Mouse (Mus musculus) myocyte (in vitro differentiated cells): Measurements from ENCODE around the gene Aldh3a2. TPM values are rescaled to one million over a fixed set of nuclear protein-coding genes. Genes with fewer than 3 reads are reported as not detected.

ENCODE experiments used
- H3K27me3 ChIP-seq: one replicate; pipeline ENCODE4 v1.6.1; 2011; ENCODE audit not compliant: control insufficient read depth, insufficient read depth, insufficient read length
- H3K36me3 ChIP-seq: one replicate; pipeline ENCODE4 v1.6.1; 2011; ENCODE audit not compliant: control insufficient read depth, insufficient read depth
- H3K4me2 ChIP-seq: one replicate; pipeline ENCODE4 v1.6.1; 2011; ENCODE audit warnings: low read depth, control low read depth
- H3K4me3 ChIP-seq: one replicate; pipeline ENCODE4 v1.5.1; 2011; ENCODE audit warnings: mild to moderate bottlenecking, control low read depth, moderate library complexity
- H3K79me2 ChIP-seq: one replicate; pipeline ENCODE4 v1.6.1; 2011; ENCODE audit not compliant: control insufficient read depth, insufficient read depth
- H3ac ChIP-seq: one replicate; pipeline ENCODE4 v1.6.1; 2011; ENCODE audit not compliant: control insufficient read depth, insufficient read length
- CEBPB ChIP-seq: IDR thresholded peaks from 2 replicates; pipeline ENCODE4 v1.6.1; 2011; ENCODE audit warnings: mild to moderate bottlenecking, moderate library complexity; ENCODE audit not compliant: poor library complexity, insufficient read depth, severe bottlenecking
- E2F4 ChIP-seq: IDR thresholded peaks from one replicate; pipeline ENCODE4 v1.6.1; 2011; ENCODE audit warnings: mild to moderate bottlenecking, control low read depth, moderate library complexity; ENCODE audit not compliant: insufficient read depth
- MAX ChIP-seq: IDR thresholded peaks from one replicate; pipeline ENCODE4 v1.6.1; 2011; ENCODE audit warnings: low read depth, mild to moderate bottlenecking, control low read depth
- MYOD1 ChIP-seq, 3 experiments: IDR thresholded peaks; one replicate each; pipeline ENCODE4 v1.6.1; 2011; ENCODE audit warnings: control low read depth in 2 of 3, low read depth in 2 of 3, mild to moderate bottlenecking in 2 of 3, moderate library complexity in 1 of 3; ENCODE audit not compliant: insufficient read length in 2 of 3, control insufficient read depth in 1 of 3
- MYOG ChIP-seq, 3 experiments: IDR thresholded peaks; one replicate each; pipeline ENCODE4 v1.6.1; 2011; ENCODE audit warnings: control low read depth in 2 of 3, low read depth in 2 of 3, mild to moderate bottlenecking in 2 of 3; ENCODE audit not compliant: insufficient read length in 2 of 3, control insufficient read depth in 1 of 3, insufficient read depth in 1 of 3
- POLR2A ChIP-seq: IDR thresholded peaks from one replicate; pipeline ENCODE4 v1.6.1; 2011; ENCODE audit warnings: low read depth, mild to moderate bottlenecking, control low read depth, moderate library complexity; ENCODE audit not compliant: insufficient read length
- POLR2AphosphoS2 ChIP-seq: IDR thresholded peaks from one replicate; pipeline ENCODE4 v1.6.1; 2011; ENCODE audit warnings: low read depth, control low read depth; ENCODE audit not compliant: insufficient read length
- REST ChIP-seq: IDR thresholded peaks from one replicate; pipeline ENCODE4 v1.6.1; 2011; ENCODE audit warnings: mild to moderate bottlenecking, control low read depth, moderate library complexity; ENCODE audit not compliant: insufficient read depth, insufficient read length
- SRF ChIP-seq: IDR thresholded peaks from one replicate; pipeline ENCODE4 v1.6.1; 2011; ENCODE audit warnings: low read depth; ENCODE audit not compliant: control insufficient read depth, insufficient read length
- TCF12 ChIP-seq: IDR thresholded peaks from one replicate; pipeline ENCODE4 v1.6.1; 2011; ENCODE audit warnings: mild to moderate bottlenecking, control low read depth; ENCODE audit not compliant: poor library complexity, insufficient read depth, severe bottlenecking
- TCF3 ChIP-seq: IDR thresholded peaks from one replicate; pipeline ENCODE4 v1.6.1; 2011; ENCODE audit warnings: low read depth, control low read depth; ENCODE audit not compliant: insufficient read length
- USF1 ChIP-seq: IDR thresholded peaks from one replicate; pipeline ENCODE4 v1.6.1; 2011; ENCODE audit warnings: low read depth, mild to moderate bottlenecking, control low read depth, moderate library complexity
- polyA plus RNA-seq: library from polyadenylated mRNA; unstranded; fragments of >200 nt; fragmentation: generic; extraction: Trizol; gene quantifications from one replicate; pipeline ENCODE4 v1.2.1, GENCODE M21; 2012; ENCODE audit warnings: missing spikeins

Gene Aldh3a2
- polyA plus RNA-seq, 1 experiment = 28.6 TPM

GRCm38 (mm10) chr11:61297901-61298300 is 30.6 kb upstream of the Aldh3a2 start:
- Histone ChIP-seq H3K27me3 (no peaks in the 10 kb centered on the region), H3K79me2 (no peaks in the 10 kb centered on the region), H3K4me3 (no peak overlapping the region), H3K36me3 (no peaks in the 10 kb centered on the region), H3ac (no peak overlapping the region), H3K4me2 (no peak overlapping the region)
- no peak for TF ChIP-seq POLR2AphosphoS2

GRCm38 (mm10) chr11:61297326-61297725 is 30.1 kb upstream of the Aldh3a2 start:
- no peak overlapping the region for H3K4me3 ChIP-seq
- H3K27me3 ChIP-seq = no peaks in the 10 kb centered on the region
- TF ChIP-seq TCF3 = no peak
- TF ChIP-seq MAX = no peak
- no peak for TF ChIP-seq USF1
- TF ChIP-seq CEBPB = no peak
- TF ChIP-seq REST = no peak
- no peak for TF ChIP-seq MYOG (IDR thresholded peaks at IDR 0.05; ENCODE audit: control insufficient read depth in 1 of 3, insufficient read depth in 1 of 3, insufficient read length in 2 of 3, low read depth in 2 of 3)
- TF ChIP-seq POLR2AphosphoS2 = no peak
- TF ChIP-seq MYOD1 (IDR thresholded peaks at IDR 0.05; ENCODE audit: control insufficient read depth in 1 of 3, insufficient read length in 2 of 3, low read depth in 2 of 3) = no peak
- no peak for TF ChIP-seq TCF12
- no peak for TF ChIP-seq SRF
- TF ChIP-seq POLR2A = no peak
- no peak for TF ChIP-seq E2F4
- no peak overlapping the region for H3ac ChIP-seq
- no peak overlapping the region for H3K4me2 ChIP-seq
- no peaks in the 10 kb centered on the region for H3K36me3 ChIP-seq
- no peaks in the 10 kb centered on the region for H3K79me2 ChIP-seq

- Histone ChIP-seq H3K79me2 (no peaks in the 10 kb centered on the region), H3K36me3 (no peaks in the 10 kb centered on the region), H3K4me2 (no peak overlapping the region), H3K4me3 (no peak overlapping the region), H3ac (no peak overlapping the region), H3K27me3 (no peaks in the 10 kb centered on the region)
- TF ChIP-seq TCF3 = no peak
- TF ChIP-seq REST = no peak
- TF ChIP-seq CEBPB = no peak
- TF ChIP-seq POLR2A = no peak
- TF ChIP-seq TCF12 = no peak
- no peak for TF ChIP-seq E2F4
- TF ChIP-seq MAX = no peak
- no peak for TF ChIP-seq MYOD1 (IDR thresholded peaks at IDR 0.05; ENCODE audit: control insufficient read depth in 1 of 3, insufficient read length in 2 of 3, low read depth in 2 of 3)
- TF ChIP-seq USF1 = no peak
- no peak for TF ChIP-seq SRF
- TF ChIP-seq MYOG (IDR thresholded peaks at IDR 0.05; ENCODE audit: control insufficient read depth in 1 of 3, insufficient read depth in 1 of 3, insufficient read length in 2 of 3, low read depth in 2 of 3) = no peak
- no peak for TF ChIP-seq POLR2AphosphoS2
Measured at GRCm38 (mm10) chr11:61296556-61296955, 29.3 kb upstream of the Aldh3a2 start.

GRCm38 (mm10) chr11:61295556-61295955 is 28.3 kb upstream of the Aldh3a2 start:
- no peaks in the 10 kb centered on the region for H3K27me3 ChIP-seq
- no peak for TF ChIP-seq TCF3
- no peak for TF ChIP-seq REST
- TF ChIP-seq CEBPB = no peak
- TF ChIP-seq POLR2A = no peak
- no peak for TF ChIP-seq SRF
- TF ChIP-seq TCF12 = no peak
- no peak for TF ChIP-seq USF1
- no peaks in the 10 kb centered on the region for H3K36me3 ChIP-seq
- no peak overlapping the region for H3K4me3 ChIP-seq
- no peak overlapping the region for H3K4me2 ChIP-seq
- no peaks in the 10 kb centered on the region for H3K79me2 ChIP-seq
- H3ac ChIP-seq = no peak overlapping the region

GRCm38 (mm10) chr11:61294431-61294830 is 27.2 kb upstream of the Aldh3a2 start:
- Histone ChIP-seq H3K36me3 (no peaks in the 10 kb centered on the region), H3K79me2 (no peaks in the 10 kb centered on the region), H3K4me2 (no peak overlapping the region), H3ac (no peak overlapping the region), H3K27me3 (no peaks in the 10 kb centered on the region), H3K4me3 (no peak overlapping the region)
- no peak for TF ChIP-seq SRF
- TF ChIP-seq USF1 = no peak
- TF ChIP-seq REST = no peak
- TF ChIP-seq E2F4 = no peak
- TF ChIP-seq TCF3 = no peak
- TF ChIP-seq MAX = no peak
- TF ChIP-seq MYOG (IDR thresholded peaks at IDR 0.05; ENCODE audit: control insufficient read depth in 1 of 3, insufficient read depth in 1 of 3, insufficient read length in 2 of 3, low read depth in 2 of 3) = no peak
